Mouse (Mus musculus): ENCODE results near the gene Caskin2.
"Not testable (repeated sequence)": the region's sequence is repeated elsewhere in the genome, so short reads cannot be mapped to it uniquely, and the experiment has no call there.

Caskin2 gene

GRCm38 (mm10) chr11:115813507-115814296 is at the start of gene Caskin2:
Caskin2 (minus strand) TSS chr11:115813639.
- peak; percentile 97 for DNase-seq

- DNase-seq = peak; percentile 94 to 95
Observed at GRCm38 (mm10) chr11:115859143-115859945, 45.9 kb upstream of the Caskin2 start.

- no peak for DNase-seq
Observed at GRCm38 (mm10) chr11:115858354-115858753, 44.9 kb upstream of the Caskin2 start, which contains the start of gene Myo15b. Myo15b (plus strand) TSS chr11:115858406.

DNA sequence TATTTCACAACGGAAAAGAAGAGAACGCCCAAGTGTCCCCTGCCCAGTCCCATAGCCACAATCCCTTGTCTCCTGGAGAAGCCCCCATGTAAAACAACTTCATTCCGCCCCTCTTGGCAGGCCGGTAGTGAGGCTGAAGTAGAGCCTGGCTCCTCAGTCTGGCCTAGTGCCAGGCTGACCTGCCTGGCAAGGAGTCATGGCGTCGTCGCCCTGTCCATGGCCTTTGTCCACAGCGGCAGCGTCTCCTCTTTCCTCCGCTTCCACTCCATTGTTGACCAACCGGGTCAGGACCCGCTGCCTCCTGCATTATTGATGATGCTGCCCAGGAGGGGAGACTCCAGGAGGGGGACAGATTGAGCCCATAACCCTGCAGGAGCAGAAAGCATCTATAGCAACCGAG is 44.5 kb upstream of the Caskin2 start:
- no peak for DNase-seq

DNA sequence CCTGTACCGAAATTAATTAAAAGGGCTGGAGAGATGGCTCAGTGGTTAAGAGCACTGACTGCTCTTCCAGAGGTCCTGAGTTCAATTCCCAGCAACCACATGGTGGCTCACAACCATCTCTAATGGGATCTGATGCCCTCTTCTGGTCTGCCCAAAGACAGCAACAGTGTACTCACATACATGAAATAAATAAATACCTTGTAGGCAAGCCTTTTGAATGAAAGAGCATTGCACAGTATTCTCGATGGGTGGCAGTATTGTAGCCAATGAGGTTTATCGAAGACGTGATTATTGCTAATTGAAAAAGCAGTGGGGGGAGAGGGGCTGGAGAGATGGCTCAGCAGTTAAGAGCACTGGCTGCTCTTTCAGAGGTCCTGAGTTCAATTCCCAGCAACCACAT is 43.7 kb upstream of the Caskin2 start:
- not testable (repeated sequence) for DNase-seq

DNA sequence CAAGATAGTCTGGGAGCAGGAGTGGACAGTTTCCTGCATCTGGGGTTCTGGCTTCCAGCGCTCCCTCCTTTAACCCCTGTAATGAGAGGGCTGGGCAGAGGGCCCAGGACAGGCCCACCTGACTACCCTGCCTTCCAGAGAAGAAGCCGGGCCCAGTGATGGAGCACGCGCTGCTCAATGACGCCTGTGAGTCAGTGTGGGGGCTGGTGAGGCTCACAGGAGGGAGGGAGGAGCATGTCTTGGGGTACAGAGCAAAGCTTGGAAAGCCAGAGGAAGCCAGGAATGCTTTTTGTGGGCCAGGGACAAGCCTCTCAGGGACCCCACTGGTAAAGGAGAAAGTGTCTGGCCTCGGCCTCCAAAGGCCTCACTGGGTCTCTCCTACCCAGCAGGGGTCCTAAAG is 41.2 kb upstream of the Caskin2 start:
- no peak for DNase-seq

DNA sequence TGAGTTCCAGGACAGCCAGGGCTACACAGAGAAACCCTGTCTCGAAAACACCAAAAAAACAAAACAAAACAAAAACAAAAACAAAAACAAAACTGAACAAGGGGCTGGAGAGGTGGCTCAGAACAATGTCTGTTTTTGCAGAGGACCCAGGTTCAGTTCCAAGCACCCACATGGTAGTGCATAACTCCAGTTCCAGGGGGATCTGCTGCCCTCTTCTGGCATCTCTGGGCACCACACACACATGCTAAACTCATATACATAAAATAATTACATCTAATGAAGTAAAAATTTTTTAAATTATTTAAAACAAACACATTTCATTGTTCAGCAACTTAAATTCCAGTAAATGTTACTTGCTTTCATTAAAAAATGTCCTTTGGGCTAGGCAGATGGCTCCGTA is 32.4 kb upstream of the Caskin2 start:
- no peak for DNase-seq

- no peak for DNase-seq
Observed at GRCm38 (mm10) chr11:115844240-115844639, 30.8 kb upstream of the Caskin2 start.

DNA sequence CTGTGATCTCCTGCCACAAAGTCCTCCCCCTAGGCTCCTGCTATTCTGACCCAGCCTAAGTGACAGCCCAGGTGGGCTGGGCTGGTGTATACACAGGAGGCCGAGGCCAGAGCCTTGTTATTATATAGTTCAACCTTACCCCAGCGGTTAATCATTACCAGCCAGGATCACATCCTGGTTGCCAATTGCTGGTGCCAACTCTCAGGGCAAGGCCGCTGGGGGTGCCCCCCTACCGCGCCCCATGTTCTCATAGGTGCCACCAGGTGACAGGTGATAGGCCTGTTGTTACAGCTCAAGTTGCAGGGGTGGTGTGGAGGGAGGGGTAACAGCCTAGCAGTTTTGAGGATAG is 30.4 kb upstream of the Caskin2 start:
- peak in 1 of 2 experiments; percentile 71 for DNase-seq

DNA sequence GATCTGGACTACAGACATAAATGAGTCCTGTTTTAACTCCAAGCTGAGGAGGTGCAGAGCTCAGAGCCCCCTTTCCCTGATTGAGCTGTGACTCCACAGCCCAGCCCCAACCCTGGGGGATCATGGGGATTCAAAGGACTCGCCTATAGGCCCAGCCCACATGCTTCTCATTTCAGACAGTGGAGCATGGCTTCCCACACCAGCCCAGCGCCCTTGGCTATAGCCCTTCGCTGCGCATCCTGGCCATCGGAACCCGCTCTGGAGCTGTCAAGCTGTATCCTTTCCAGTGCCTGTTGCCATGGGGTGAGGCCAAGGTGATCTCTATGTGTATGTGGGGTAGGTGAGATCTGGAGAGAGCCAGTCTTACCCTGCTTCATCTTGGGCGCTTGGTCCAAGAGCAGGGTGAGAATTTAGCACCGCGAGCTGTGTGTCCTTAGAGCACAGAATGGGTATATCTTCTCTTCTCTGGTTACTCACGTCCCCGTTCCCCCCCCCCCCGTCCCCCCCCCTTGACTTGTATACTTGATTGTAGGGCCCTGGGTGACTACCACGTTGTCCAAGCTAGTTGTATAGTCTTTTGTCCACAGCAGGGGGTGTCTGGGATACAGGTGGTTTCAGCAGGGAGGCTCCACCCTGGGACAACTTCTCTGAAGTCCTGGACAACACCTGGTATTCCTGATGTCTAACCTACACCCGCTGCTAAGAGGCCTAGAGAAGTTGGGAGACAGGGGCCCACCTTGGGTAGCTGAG is 29.9 kb upstream of the Caskin2 start:
- no peak for DNase-seq

- peak; percentile 49 to 74 for DNase-seq
Observed at GRCm38 (mm10) chr11:115841961-115842550, 28.6 kb upstream of the Caskin2 start.

DNA sequence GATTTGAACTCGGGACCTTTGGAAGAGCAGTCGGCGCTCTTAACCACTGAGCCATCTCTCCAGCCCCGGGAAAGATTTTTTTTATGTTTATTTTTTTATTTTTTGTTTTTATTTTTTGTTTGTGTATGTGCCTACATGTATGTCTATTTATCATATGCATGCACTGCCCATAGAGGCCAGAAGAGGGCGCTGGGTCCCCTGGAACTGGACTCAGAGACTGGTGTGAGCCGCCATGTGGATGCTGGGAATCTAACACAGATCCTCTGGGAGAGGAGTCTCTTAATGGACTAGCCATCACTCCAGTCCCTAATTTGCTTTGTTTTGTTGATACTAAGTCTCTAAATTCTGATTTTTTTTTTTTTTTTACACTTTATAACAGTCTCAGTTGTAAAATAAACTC is 27.6 kb upstream of the Caskin2 start:
- no peak for DNase-seq

GRCm38 (mm10) chr11:115839732-115840131 is 26.3 kb upstream of the Caskin2 start:
- peak in 1 of 2 experiments; percentile 23 for DNase-seq

- DNase-seq = peak; percentile 39 to 78
Observed at GRCm38 (mm10) chr11:115838895-115839311, 25.5 kb upstream of the Caskin2 start.

GRCm38 (mm10) chr11:115837606-115838345 is 24.3 kb upstream of the Caskin2 start:
- DNase-seq = no peak

DNA sequence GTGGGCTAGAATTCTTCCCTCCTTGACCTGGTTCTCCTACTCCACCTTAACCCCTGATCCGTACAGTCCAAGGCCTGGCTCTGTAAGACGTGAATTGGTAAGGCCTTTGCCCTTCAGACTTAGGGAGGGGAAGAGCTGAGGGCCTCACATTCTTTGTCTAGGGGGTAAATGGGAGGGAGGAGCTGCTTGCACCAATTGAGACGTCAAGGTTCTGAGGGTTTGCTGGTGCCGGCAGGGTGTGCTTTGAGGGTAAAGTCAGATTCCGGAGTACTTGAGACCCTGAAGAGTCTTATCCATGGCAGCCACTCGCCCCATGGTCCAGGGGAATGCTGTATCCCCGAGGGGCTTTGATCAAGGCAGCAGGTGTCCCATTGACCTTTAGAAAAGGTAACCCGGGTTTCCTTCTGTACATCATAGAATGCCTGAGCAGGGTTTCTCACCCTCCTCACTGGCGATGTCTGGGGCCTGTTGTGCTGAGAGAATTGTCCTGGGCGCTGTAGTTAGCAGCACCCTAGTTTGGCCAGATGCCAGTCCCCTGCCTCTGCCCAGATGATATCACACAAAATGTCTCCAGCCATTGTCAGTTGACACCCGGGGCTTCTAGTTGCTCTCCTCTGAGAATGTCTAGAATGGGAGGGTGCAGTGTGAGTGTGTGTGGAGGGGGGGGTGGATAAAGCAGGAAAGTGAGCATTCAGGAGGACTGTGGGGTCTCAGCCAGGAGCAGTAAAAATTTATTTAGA is 23.4 kb upstream of the Caskin2 start:
- DNase-seq = peak; percentile 48 to 80

DNA sequence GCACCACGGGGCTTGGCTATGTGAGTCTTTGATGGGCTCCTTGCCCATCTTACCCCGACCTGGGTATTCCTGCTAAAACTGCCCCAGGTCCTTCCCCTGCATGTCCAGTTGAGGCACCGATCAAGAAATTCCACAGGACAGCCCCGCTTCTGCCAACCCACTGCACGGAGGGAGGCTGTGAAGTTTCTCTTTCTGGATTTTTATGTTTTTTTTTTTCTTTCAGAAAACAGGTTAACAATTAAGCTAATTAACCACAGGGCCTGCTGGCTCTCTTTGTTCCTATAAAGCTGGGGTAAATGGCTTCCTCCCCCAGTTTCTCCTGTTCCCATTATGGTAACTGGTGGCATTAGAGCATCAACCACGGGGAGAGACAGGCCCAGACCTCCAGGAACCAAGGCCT is 20.6 kb upstream of the Caskin2 start:
- DNase-seq = no peak

GRCm38 (mm10) chr11:115833021-115833513 is 19.6 kb upstream of the Caskin2 start:
- peak; percentile 58 to 79 for DNase-seq

- peak; percentile 60 to 83 for DNase-seq
Observed at GRCm38 (mm10) chr11:115832523-115832922, 19.1 kb upstream of the Caskin2 start.

- no peak for DNase-seq
Observed at GRCm38 (mm10) chr11:115832064-115832463, 18.6 kb upstream of the Caskin2 start.

DNA sequence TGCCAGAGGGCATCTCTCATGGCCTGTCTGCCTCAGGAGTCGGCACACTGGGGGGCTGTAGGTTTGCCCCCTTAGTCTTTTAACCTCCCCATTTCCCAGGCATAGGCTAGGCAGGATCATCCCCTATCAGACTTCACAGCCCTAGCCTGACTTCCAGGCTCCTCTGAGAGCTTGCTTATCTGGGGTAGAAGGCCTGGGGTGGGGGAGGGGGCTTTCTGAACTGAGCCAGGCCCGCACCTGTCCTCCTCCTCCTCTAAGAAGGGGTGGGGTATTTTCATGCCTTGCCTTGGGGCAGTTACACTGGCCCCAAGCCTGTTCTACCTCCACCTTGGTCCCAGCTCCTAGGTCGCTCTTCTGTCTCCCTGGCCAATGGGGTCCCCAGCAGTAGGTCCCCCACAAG is 18.1 kb upstream of the Caskin2 start:
- no peak for DNase-seq
